13 mouse cellular contexts compared by ENCODE assay signal in genomic region chr14:59550841-59551240, GRCm38 (mm10). TPM values are rescaled to one million over a fixed set of nuclear protein-coding genes. Genes with fewer than 3 reads are reported as not detected.
DNase-seq lines count a peak whose midpoint lies in the region; ATAC-seq lines count a peak whose summit lies in the region.
"Had no signal": no experiment of that assay in that cellular context is flagged by ENCODE, and none has a peak within 500 bp of the region (broad histone marks: within the 10 kb centered on the region; RNA-seq: fewer than 3 reads in every experiment).

No protein-coding gene starts in this region.

- intact Hi-C loops in heart, postnatal 25 days (cut with DNase I), result no loop called here

- peak overlapping the region; percentile 45; the same call in 1 of the 2 replicates for H3K27ac ChIP-seq in kidney, embryonic 15.5 days
- H3K27ac ChIP-seq: embryonic facial prominence, embryonic 15.5 days; liver, embryonic 14.5 days had no signal

- peak; percentile 94 for DNase-seq in heart, adult 11 months
- no peak for DNase-seq in heart, postnatal 25 days (ENCODE audit: low spot score)
- peak; percentile 38 for DNase-seq in ovary, postnatal 36 days (ENCODE audit: low spot score)
- DNase-seq in ovary, postnatal 14 days (ENCODE audit: low spot score), result no peak
- peak; percentile 74 for DNase-seq in testis, postnatal 14 days (ENCODE audit: low spot score)
- DNase-seq in MN1 (ENCODE audit: low spot score), result no peak
- DNase-seq: cerebellum, adult 9-10 months; layer of hippocampus, adult 9-11 months; thymus, adult 2 months had no signal

- no peak overlapping the region for H3K4me2 ChIP-seq in kidney, embryonic 15.5 days
- H3K4me2 ChIP-seq: embryonic facial prominence, embryonic 15.5 days had no signal

- ATAC-seq in kidney, embryonic 15.5 days (replicated peaks; ENCODE audit: low FRiP score), result no peak
- no peak for ATAC-seq in megakaryocyte, adult 5-6 weeks (ENCODE audit: poor library complexity, severe bottlenecking)

- H3K4me3 ChIP-seq in kidney, embryonic 15.5 days (replicated peaks), result no peak overlapping the region
- H3K4me3 ChIP-seq: embryonic facial prominence, embryonic 15.5 days had no signal

- no peaks in the 10 kb centered on the region for H3K9me3 ChIP-seq in kidney, embryonic 15.5 days (replicated peaks)
- H3K9me3 ChIP-seq: embryonic facial prominence, embryonic 15.5 days had no signal

- no peak overlapping the region for H3K9ac ChIP-seq in kidney, embryonic 15.5 days
- H3K9ac ChIP-seq: embryonic facial prominence, embryonic 15.5 days; liver, embryonic 14.5 days had no signal

- H3K4me1 ChIP-seq in kidney, embryonic 15.5 days, result peaks cover 26% of the 10 kb centered on the region
- H3K4me1 ChIP-seq: embryonic facial prominence, embryonic 15.5 days had no signal

- no peaks in the 10 kb centered on the region for H3K27me3 ChIP-seq in kidney, embryonic 15.5 days
- H3K27me3 ChIP-seq: embryonic facial prominence, embryonic 15.5 days had no signal

- WGBS in kidney, embryonic 15.5 days, result 82% methylated on average over 2 of the region's 2 CpGs

- H3K36me3 ChIP-seq in kidney, embryonic 15.5 days, result no peaks in the 10 kb centered on the region

RNA-seq across cellular contexts. Expression of gene Cdadc1, which starts 46.9 kb away (rescaled TPM):
- total RNA-seq in heart, postnatal 25 days (2021), result 10 to 100 TPM; 42.6 to 45.8 TPM
- polyA plus RNA-seq in kidney, embryonic 15.5 days (2015; fragmentation: Nextera tagmentation; extraction: Ambion mirVana), result 33.9 and 36.0 TPM in 2 replicates
- total RNA-seq in megakaryocyte, adult 5-6 weeks (2015), result 27.9 and 31.8 TPM in 2 replicates
- 10.0 and 14.3 TPM in 2 replicates for total RNA-seq in megakaryocyte, adult 5-6 weeks (2017)

Comparison
In these comparisons a context has a peak if more than half of its experiments do, and no peak if none do; other contexts are left out.
1. DNase-seq: peak in heart, adult 11 months (single experiment), ovary, postnatal 36 days (single experiment) and testis, postnatal 14 days (single experiment); none in heart, postnatal 25 days (single experiment), ovary, postnatal 14 days (single experiment) and MN1 (single experiment).